Mouse (Mus musculus): ENCODE data around the gene Slc19a2. TPM values are rescaled to one million over a fixed set of nuclear protein-coding genes. Genes with fewer than 3 reads are reported as not detected.

The Slc19a2 gene
- total RNA-seq, 2 experiments from 2014 or later: 17.0 to 30.0 TPM

Other genes starting within 250 kb of the Slc19a2 start
- 1 to 10 TPM; 5.6 to 8.0 TPM for gene Sele, start 200.8 kb upstream of the Slc19a2 start, total RNA-seq (2021)
- gene Sell, start 187.1 kb upstream of the Slc19a2 start, total RNA-seq (2021): 1 to 10 TPM in 1 of 2 experiments, under 1 TPM in 1; 0.27 to 1.0 TPM
- gene Selp, start 133.8 kb upstream of the Slc19a2 start, total RNA-seq (2021): under 1 TPM; 0.43 to 0.96 TPM
- 1 to 10 TPM; 1.7 to 4.5 TPM for gene F5, start 97.2 kb upstream of the Slc19a2 start, total RNA-seq (2021)
- gene Ccdc181, start 26.5 kb downstream of the Slc19a2 start, total RNA-seq (2021): 1 to 10 TPM; 6.7 to 6.9 TPM
- gene Nme7, start 55.1 kb downstream of the Slc19a2 start, total RNA-seq (2021): 10 to 100 TPM; 11.4 to 11.9 TPM
- 10 to 100 TPM; 23.1 to 26.9 TPM for gene Blzf1, start 58.4 kb downstream of the Slc19a2 start, total RNA-seq (2021)
- gene Atp1b1, start 209.3 kb downstream of the Slc19a2 start, total RNA-seq (2021): 10 to 100 TPM; 60.3 to 71.3 TPM

Measured in adrenal gland, adult 18-20 months (tissue).